Mouse (Mus musculus): ENCODE measurements around the gene Duox2.

DNA sequence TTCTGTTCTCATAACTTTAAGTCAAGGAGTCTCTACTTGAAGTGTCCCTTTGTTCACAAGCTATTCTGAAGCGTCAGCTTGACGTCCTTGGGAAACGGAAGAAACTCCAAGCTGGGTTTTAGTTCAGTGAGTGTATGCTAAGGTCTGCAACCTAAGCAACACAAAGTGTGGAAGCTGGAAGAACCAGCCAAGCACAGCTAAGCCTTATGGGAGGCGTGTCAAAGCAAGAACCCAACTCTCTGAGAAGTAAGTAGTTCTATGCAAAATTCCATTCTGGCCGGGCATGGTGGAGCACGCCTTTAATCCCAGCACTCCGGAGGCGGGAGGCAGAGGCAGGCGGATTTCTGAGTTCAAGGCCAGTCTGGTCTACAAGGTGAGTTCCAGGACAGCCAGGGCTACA, 66.6 kb downstream of the Duox2 start:
- TF ChIP-seq CTCF (conservative IDR thresholded peaks at IDR 0.05; ENCODE audit: low read length): no peak
- no peak for TF ChIP-seq NANOG (IDR thresholded peaks at IDR 0.05; ENCODE audit: borderline replicate concordance, low read length)
